Mouse (Mus musculus) lung, adult 2 months (tissue): ENCODE data around the gene Calm2.

Experiments used
- CTCF ChIP-seq: fragments of 200-500 bp; IDR thresholded peaks from 2 replicates; pipeline ENCODE4 v1.5.1; 2011; ENCODE audit warnings: mild to moderate bottlenecking, low read length, control low read depth; ENCODE audit not compliant: insufficient read depth
- POLR2A ChIP-seq: fragments of 200-500 bp; IDR thresholded peaks from 2 replicates; pipeline ENCODE4 v1.6.1; 2011; ENCODE audit warnings: low read depth, mild to moderate bottlenecking, control low read depth, low read length, borderline replicate concordance; ENCODE audit errors: extremely low read depth

- TF ChIP-seq POLR2A (no peak), CTCF (no peak)
Observed at GRCm38 (mm10) chr17:87482867-87483266, 36.1 kb upstream of the Calm2 start.
